Mouse (Mus musculus) T-helper 1 cell (primary cell): ENCODE results near the gene Wdr64.

Experiments used
- in situ Hi-C: fragments of 300-600 bp; cut with MboI, MseI; formaldehyde crosslinking; loops from one replicate; pipeline ENCODE4 v1.15.1; 2025; ENCODE audit warnings: high pct_unique_total_duplicates

Wdr64 gene

GRCm38 (mm10) chr1:175698293-175698692 is at the start of gene Wdr64:
Gene Wdr64 (plus strand): TSS chr1:175698593.
- in situ Hi-C loops = loop anchor here (25.0 kb wide), 1 partner anchor 1114 kb away; the partner anchor contains the start of genes Cep170 and Sdccag8

DNA sequence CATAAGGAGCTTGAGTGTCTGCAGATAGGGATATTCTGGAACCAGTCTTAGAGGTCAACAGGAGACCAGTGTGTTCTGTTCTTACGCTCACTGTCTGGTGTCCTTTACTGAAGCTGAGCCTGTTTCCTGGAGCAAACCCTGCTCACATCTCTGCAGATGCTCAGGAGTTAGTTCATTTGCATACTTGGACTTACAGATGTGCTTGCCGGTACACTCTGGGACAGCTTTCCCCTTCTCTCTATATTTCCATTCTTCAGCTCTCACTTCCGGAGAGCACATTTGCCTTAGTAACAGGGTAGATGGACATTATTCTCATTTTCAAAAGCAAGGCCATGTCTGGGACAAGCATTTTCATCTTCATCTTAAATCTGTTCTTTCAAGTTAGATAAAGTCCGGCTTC is 49.8 kb upstream of the Wdr64 start:
- in situ Hi-C loops = loop anchor here (25.0 kb wide), 1 partner anchor 1614 kb away; the partner anchor contains the start of gene Akt3

DNA sequence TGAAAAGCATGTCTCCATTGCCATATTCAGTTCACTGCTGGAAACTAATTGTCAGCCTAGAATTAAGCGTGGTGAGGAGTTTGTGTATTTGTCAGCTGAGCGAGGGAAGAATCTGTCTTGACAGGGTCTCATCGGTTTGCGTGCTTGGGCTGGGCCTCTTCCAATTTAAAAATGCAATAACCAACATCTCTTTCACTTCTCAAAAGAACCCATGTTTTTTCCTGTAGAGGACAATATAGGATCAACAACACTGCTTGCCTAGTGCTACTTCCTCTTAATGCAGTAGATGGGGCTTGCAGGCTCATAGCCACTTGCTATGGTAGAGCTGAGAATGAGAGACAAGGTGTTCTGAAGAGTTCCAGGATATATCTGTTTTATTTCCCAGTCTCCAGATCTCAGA is 38.5 kb upstream of the Wdr64 start:
- in situ Hi-C loops = no loop called here

DNA sequence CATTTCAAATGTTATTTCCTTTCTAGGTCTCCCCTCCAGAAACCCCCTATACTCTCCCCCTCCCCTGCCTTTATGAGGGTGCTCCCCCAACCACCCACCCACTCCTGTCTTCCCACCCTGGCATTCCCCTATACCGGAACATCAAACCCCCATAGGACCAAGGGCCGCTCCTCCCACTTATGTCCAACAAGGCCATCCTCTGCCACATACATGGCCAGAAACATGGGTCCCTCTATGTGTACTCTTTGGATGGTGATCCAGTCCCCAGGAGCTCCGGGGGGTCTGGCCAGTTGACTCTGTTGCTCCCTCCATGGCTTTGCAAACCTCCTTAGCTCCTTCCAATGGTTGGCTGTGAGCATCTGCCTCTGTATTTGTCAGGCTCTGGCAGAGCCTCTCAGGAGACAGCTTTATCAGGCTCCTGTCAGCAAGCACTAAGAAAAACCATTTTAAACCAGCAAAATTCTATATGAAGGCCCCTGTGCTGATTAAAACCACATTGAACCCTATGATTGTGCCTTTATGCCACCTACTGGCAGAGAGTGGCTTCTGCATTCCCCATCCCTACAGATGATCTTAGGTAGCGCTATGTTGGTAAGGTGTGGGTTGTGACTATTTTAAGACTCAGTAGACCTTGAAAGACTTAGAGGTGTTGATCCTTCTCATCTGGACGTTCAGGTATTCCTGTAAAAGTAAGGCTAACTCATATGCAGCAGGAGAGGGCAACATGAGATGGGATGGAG is 29.6 kb upstream of the Wdr64 start:
- in situ Hi-C loops = no loop called here

DNA sequence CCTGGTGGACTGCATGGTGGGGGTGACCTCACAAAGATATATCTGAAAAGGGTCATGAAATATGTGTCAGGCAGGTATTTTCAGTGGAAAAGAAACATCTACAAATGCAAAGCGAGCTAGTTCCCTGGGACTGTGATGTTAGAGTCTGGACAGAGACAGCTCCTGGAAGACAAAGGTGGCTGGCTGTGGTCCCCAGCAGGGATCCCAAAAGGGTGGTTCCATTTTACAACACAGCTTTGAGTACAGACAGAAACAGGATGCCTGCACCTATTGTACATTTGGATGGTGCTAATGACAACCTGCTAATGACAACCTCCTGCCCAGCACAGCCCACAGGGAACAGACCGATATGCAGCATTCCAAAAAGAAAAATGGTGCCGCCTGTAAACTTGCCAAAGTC is 28.9 kb upstream of the Wdr64 start:
- in situ Hi-C loops = no loop called here

DNA sequence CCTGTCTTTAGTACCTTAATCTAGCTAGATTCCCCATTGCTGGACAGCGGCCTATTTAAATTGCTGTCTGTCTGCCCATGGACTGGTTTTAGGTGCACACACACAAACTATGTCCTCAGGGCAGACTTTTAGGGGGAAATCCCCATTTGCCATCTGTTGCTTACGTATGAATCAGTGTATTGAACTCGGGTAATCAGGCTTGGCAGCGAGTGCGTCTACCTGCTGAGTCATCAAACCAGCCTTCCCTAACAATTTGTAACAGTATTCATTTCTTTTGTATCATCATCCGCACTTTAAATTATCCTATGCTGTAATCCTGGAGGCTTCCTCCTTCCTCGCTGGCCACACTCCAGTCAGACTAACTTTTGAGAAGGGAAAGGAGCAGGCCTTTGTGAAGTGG is 28.4 kb upstream of the Wdr64 start:
- in situ Hi-C loops = no loop called here

GRCm38 (mm10) chr1:175671626-175672025 is 26.8 kb upstream of the Wdr64 start:
- in situ Hi-C loops = no loop called here

- in situ Hi-C loops = no loop called here
Observed at GRCm38 (mm10) chr1:175673563-175674325, 24.6 kb upstream of the Wdr64 start.

GRCm38 (mm10) chr1:175675116-175675515 is 23.3 kb upstream of the Wdr64 start:
- in situ Hi-C loops = loop anchor here (25.0 kb wide), 1 partner anchor 1137 kb away; the partner anchor contains the start of genes Cep170 and Sdccag8

DNA sequence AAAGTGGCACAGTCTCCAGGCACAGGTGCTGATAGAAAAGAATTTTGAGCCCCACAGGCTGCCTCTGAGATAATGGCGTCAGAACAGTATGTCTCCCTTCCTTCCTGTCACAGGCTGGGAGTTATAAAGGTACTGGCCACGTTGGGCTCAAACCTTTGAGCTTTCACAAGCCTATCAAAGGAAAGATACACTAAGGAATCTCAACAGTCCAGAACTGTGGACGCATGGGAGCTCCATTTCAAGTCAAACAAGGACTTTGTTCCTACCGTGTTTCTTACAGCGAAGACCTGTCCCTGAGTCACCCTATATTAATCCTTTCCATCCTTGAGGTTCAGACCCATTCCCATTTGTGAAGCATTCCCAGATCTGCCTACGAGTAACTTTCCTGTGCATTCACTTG is 20.9 kb upstream of the Wdr64 start:
- in situ Hi-C loops = loop anchor here (25.0 kb wide), 1 partner anchor 1135 kb away; the partner anchor contains the start of genes Cep170 and Sdccag8

- in situ Hi-C loops = loop anchor here (25.0 kb wide), 1 partner anchor 1131 kb away; the partner anchor contains the start of genes Cep170 and Sdccag8
Observed at GRCm38 (mm10) chr1:175680995-175681394, 17.4 kb upstream of the Wdr64 start.

DNA sequence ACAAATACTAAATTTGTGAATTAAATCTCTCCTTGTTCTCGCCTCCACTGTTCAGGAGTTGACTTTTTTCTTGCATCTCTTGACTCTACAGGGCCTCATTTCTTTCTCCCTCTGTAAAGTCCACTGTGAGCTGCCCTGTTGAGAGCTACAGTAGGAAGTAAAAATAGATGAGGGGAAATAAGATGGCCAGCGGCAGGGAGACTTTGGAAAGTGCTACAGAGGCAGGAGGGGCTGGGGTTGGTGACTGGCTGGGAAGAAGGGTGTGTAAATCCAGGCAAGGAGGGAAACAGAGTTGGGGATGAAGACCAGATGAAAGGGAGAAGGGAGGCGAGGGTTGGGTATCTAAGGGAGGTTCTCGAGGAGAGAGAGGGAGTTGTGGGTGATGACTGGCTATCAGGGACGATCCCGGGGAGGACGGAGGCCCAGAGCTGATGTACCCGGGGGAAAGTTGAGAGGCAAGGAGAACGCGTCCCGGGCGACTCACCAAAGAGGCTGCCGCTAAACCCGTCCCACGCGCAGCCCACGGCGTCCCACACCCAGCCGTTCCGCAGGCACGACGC is 6.6 kb upstream of the Wdr64 start:
- in situ Hi-C loops = loop anchor here (5.0 to 25.0 kb wide), 3 partner anchors 59 to 1121 kb away; partner anchors contain the start of genes Cep170, Exo1 and Sdccag8

GRCm38 (mm10) chr1:175692246-175692996 is 6.0 kb upstream of the Wdr64 start, which contains the start of the genes Opn3 and Chml:
Gene Opn3 (minus strand): TSS chr1:175692776.
Gene Chml (minus strand): TSS chr1:175692901.
- in situ Hi-C loops = loop anchor here (5.0 to 25.0 kb wide), 3 partner anchors 60 to 1120 kb away; partner anchors contain the start of genes Cep170, Exo1 and Sdccag8

GRCm38 (mm10) chr1:175692997-175693361 is 5.4 kb upstream of the Wdr64 start:
- in situ Hi-C loops = loop anchor here (5.0 to 25.0 kb wide), 3 partner anchors 61 to 1119 kb away; partner anchors contain the start of genes Cep170, Exo1 and Sdccag8

DNA sequence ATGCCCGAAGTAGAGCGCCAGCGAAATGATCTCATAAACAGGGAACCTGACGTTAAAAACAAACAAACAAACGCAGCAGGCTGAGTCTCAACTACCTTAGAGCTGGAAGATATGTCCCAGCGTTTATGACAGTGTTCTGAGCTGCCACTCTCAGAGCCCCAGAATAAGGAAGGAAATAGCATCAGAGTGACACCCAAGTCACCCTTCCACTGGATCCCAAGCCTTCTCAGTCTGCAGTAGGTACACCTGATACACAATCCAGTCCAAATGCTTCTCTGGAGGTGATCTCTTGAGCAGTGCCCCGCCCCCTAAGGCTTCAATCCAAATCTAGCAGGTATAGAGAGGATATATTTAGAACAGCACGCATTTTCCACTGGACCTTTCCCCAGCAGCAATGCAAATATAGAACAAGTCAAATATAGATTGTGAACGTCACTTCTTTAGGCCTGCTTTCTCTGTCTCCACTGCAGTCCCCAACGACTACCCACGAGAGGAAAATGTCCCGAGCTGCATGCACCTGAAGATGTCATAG is 4.9 kb upstream of the Wdr64 start:
- in situ Hi-C loops = loop anchor here (5.0 to 25.0 kb wide), 3 partner anchors 61 to 1119 kb away; partner anchors contain the start of genes Cep170, Exo1 and Sdccag8

DNA sequence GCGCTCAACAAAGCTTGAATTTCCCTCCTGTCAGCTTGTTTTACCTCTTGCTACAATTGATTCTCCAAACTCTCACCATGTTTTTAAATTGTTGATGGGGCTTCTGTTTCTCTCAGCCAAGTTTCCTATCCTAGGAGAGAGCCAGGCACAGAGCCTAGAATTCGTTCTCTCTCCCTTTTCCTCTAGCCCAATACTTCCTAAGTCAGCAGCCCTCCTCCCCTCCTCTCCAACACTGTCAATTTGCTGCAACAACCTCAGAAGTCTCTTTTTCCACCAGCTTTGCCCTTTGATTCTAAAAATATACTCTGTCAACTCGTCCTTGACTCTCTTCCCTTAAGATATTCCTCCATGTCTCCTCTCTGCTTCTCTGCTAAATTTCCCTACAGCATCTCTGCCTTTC is 982 bp downstream of the Wdr64 start:
- in situ Hi-C loops = loop anchor here (25.0 kb wide), 1 partner anchor 1113 kb away; the partner anchor contains the start of genes Cep170 and Sdccag8

DNA sequence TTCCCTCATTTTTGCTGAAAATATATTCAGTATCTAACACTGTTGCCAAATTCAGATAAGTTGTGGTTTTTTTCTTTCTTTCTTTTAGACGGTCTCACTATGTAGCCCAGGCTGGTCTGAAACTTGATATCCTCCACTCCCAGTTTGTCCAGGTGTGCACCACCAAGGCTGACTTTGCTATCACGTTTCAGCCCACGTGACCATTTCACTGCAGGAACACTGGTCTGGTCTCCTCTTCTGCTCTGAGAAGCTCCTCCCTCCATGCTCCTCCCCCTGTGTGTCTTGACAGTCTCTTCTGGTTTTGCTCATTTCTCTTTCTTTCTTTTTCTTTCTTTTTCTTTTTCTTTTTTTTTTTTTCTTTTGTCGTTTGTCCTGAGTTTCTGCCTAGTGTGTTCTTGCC is 1.4 kb downstream of the Wdr64 start:
- in situ Hi-C loops = loop anchor here (25.0 kb wide), 1 partner anchor 1113 kb away; the partner anchor contains the start of genes Cep170 and Sdccag8

DNA sequence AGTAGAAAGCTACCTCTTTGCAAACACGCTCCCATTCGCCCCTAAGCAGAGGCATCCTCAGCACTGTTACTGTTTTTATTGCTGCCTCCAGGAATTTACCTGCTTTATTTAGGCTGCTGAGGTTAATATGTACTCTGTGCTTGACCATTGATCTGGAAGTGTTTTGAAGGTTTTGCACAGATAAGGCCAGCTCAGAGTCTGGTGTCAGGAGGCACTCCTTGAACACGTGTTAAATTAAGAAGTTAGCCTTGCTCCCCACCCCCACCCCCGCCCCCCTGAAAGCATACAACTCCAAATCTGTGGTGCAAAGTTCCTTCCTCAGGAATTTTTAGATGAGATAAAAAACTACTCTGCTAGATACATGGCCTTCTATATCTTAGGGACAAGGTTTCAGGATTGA is 2.8 kb downstream of the Wdr64 start:
- in situ Hi-C loops = no loop called here

GRCm38 (mm10) chr1:175707599-175707998 is 9.2 kb downstream of the Wdr64 start:
- in situ Hi-C loops = no loop called here

DNA sequence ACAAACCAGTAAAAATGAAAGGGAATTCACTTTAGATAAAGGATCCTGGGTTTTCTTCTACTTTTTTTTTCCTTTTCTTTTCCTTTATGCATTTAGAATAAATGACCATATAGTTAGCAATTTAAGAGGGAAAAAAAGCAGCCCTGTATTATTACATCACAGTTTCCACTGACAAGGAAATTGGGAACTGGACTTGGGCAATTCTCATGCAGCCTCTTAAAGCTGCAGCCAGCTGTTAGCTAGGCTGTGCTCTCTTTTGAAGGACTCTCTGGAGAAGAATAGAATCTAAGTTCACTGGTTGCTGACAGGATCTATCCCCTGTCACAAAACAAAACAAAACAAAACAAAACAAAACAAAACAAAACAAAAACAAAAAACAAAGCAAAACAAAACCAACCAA is 9.6 kb downstream of the Wdr64 start:
- in situ Hi-C loops = no loop called here
